Comparison of ENCODE assay signal across 24 mouse cellular contexts in genomic region chr12:15160478-15160998, GRCm38 (mm10).
"Had no signal": no experiment of that assay in that cellular context is flagged by ENCODE, and none has a peak within 500 bp of the region (broad histone marks: within the 10 kb centered on the region; RNA-seq: fewer than 3 reads in every experiment).

No protein-coding gene starts in this region.

- H3K36me3 ChIP-seq: heart, embryonic 10.5 days; heart, embryonic 12.5 days; hindbrain, embryonic 10.5 days; hindbrain, embryonic 13.5 days; hindbrain, embryonic 15.5 days; limb, embryonic 13.5 days; limb, embryonic 15.5 days; liver, embryonic 12.5 days had no signal

- H3K4me3 ChIP-seq: gastrocnemius, adult 2 months; heart, embryonic 10.5 days; heart, embryonic 12.5 days; hindbrain, embryonic 10.5 days; hindbrain, embryonic 13.5 days; hindbrain, embryonic 15.5 days; layer of hippocampus, adult 2 months; left cerebral cortex, adult 2 months; limb, embryonic 13.5 days; limb, embryonic 15.5 days; liver, embryonic 12.5 days had no signal

- H3K9ac ChIP-seq: heart, embryonic 12.5 days; hindbrain, embryonic 13.5 days; hindbrain, embryonic 15.5 days; limb, embryonic 13.5 days; limb, embryonic 15.5 days; liver, embryonic 12.5 days; liver, embryonic 14.5 days had no signal

- ATAC-seq: hindbrain, postnatal 0 days; liver, embryonic 12.5 days had no signal

- H3K27ac ChIP-seq: gastrocnemius, adult 2 months; heart, embryonic 10.5 days; hindbrain, embryonic 10.5 days; hindbrain, embryonic 13.5 days; hindbrain, embryonic 15.5 days; hindbrain, postnatal 0 days; layer of hippocampus, adult 2 months; left cerebral cortex, adult 2 months; limb, embryonic 13.5 days; limb, embryonic 15.5 days; liver, embryonic 12.5 days; liver, embryonic 14.5 days had no signal

- DNase-seq: gastrocnemius, adult 2 months; gastrocnemius, postnatal 10 days; gastrocnemius, postnatal 25 days; heart, adult 18-20 months; heart, postnatal 10 days; heart, postnatal 4 days; kidney, adult 18-20 months; kidney, adult 8-10 months; kidney, postnatal 10 days; kidney, postnatal 25 days; kidney, postnatal 4 days; left cerebral cortex, postnatal 4 days had no signal

- H3K4me1 ChIP-seq: heart, embryonic 10.5 days; heart, embryonic 12.5 days; hindbrain, embryonic 10.5 days; hindbrain, embryonic 13.5 days; hindbrain, embryonic 15.5 days; limb, embryonic 13.5 days; limb, embryonic 15.5 days; liver, embryonic 12.5 days had no signal

- H3K9me3 ChIP-seq: heart, embryonic 10.5 days; heart, embryonic 12.5 days; hindbrain, embryonic 10.5 days; hindbrain, embryonic 13.5 days; hindbrain, embryonic 15.5 days; limb, embryonic 13.5 days; limb, embryonic 15.5 days; liver, embryonic 12.5 days had no signal

- H3K4me2 ChIP-seq: heart, embryonic 12.5 days; hindbrain, embryonic 13.5 days; hindbrain, embryonic 15.5 days; limb, embryonic 13.5 days; limb, embryonic 15.5 days; liver, embryonic 12.5 days had no signal

- H3K27me3 ChIP-seq: heart, embryonic 12.5 days; hindbrain, embryonic 13.5 days; hindbrain, embryonic 15.5 days; limb, embryonic 13.5 days; limb, embryonic 15.5 days; liver, embryonic 12.5 days had no signal
